ENCODE assay signal across 8 mouse cellular contexts in genomic region chr8:45975126-45975836, GRCm38 (mm10). TPM values are rescaled to one million over a fixed set of nuclear protein-coding genes. Genes with fewer than 3 reads are reported as not detected.
DNase-seq lines count a peak whose midpoint lies in the region; ATAC-seq and TF ChIP-seq lines count a peak whose summit lies in the region.

Gene 1700029J07Rik (minus strand): TSS chr8:45975252.
Gene Ufsp2 (plus strand): TSS chr8:45975528.

- H3K4me3 ChIP-seq in ES-Bruce4 (ENCODE audit: low read depth, low read length) = peak within 1 kb of the TSS; percentile 86
- H3K4me3 ChIP-seq in forebrain, embryonic 13.5 days = peak within 1 kb of the TSS; percentile 63
- peak within 1 kb of the TSS; percentile 70 for H3K4me3 ChIP-seq in liver, postnatal 0 days (ENCODE audit: low read depth, low read length)
- peak within 1 kb of the TSS; percentile 65 for H3K4me3 ChIP-seq in neural tube, embryonic 14.5 days (ENCODE audit: low read depth, low read length)

- peak within 1 kb of the TSS; percentile 50 for H3K9ac ChIP-seq in ES-Bruce4 (ENCODE audit: low read depth, poor library complexity, severe bottlenecking)
- peak within 1 kb of the TSS; percentile 72 for H3K9ac ChIP-seq in forebrain, embryonic 13.5 days
- H3K9ac ChIP-seq in liver, postnatal 0 days (replicated peaks) = peak within 1 kb of the TSS; percentile 69
- H3K9ac ChIP-seq in neural tube, embryonic 14.5 days (replicated peaks; ENCODE audit: low read depth, low read length) = peak within 1 kb of the TSS; percentile 35; the same call in 1 of the 2 replicates

- peak; percentile 98 to 99 for DNase-seq in heart, postnatal 10 days
- DNase-seq in large intestine, adult 2 months (ENCODE audit: low read depth, low spot score) = peak; percentile 96
- DNase-seq in liver, postnatal 0 days = peak; percentile 97
- DNase-seq in testis, postnatal 10 days (ENCODE audit: low spot score) = peak; percentile 98

- peak within 1 kb of the TSS; percentile 79 for H3K4me2 ChIP-seq in forebrain, embryonic 13.5 days
- H3K4me2 ChIP-seq in liver, postnatal 0 days (ENCODE audit: low read depth, low read length) = peak within 1 kb of the TSS; percentile 72
- peak within 1 kb of the TSS; percentile 87 for H3K4me2 ChIP-seq in neural tube, embryonic 14.5 days (ENCODE audit: low read depth, low read length)

- TF ChIP-seq CTCF in ES-Bruce4 (IDR thresholded peaks at IDR 0.05; ENCODE audit: low read depth, low read length) = no peak
- TF ChIP-seq CTCF in liver, postnatal 0 days (IDR thresholded peaks at IDR 0.05; ENCODE audit: low read depth) = peak; percentile 46

- H3K9me3 ChIP-seq in ES-Bruce4 (replicated peaks; ENCODE audit: control insufficient read depth, insufficient read depth, low read length, poor library complexity, severe bottlenecking) = peaks cover 30% of the 10 kb centered on the region
- H3K9me3 ChIP-seq in forebrain, embryonic 13.5 days (replicated peaks) = peaks cover 4% of the 10 kb centered on the region
- no peaks in the 10 kb centered on the region for H3K9me3 ChIP-seq in liver, postnatal 0 days (ENCODE audit: low read length)
- H3K9me3 ChIP-seq in neural tube, embryonic 14.5 days (ENCODE audit: control insufficient read depth, low read length) = no peaks in the 10 kb centered on the region

- no peak for TF ChIP-seq EP300 in ES-Bruce4 (IDR thresholded peaks at IDR 0.05; ENCODE audit: insufficient read depth, low read depth, low read length)
- no peak for TF ChIP-seq EP300 in liver, postnatal 0 days (IDR thresholded peaks at IDR 0.05; ENCODE audit: low read depth)

- no peaks in the 10 kb centered on the region for H3K4me1 ChIP-seq in ES-Bruce4 (ENCODE audit: control insufficient read depth, insufficient read depth, low read length)
- H3K4me1 ChIP-seq in forebrain, embryonic 13.5 days = peaks cover 16% of the 10 kb centered on the region
- peaks cover 9% of the 10 kb centered on the region for H3K4me1 ChIP-seq in liver, postnatal 0 days (ENCODE audit: insufficient read depth)
- peaks cover 11% of the 10 kb centered on the region for H3K4me1 ChIP-seq in neural tube, embryonic 14.5 days (ENCODE audit: control insufficient read depth, insufficient read depth, low read length)

- intact Hi-C loops in heart, postnatal 10 days (cut with DNase I) = no loop called here

- under 1% methylated on average over 57 of the region's 57 CpGs for WGBS in forebrain, embryonic 13.5 days
- under 1% methylated on average over 57 of the region's 57 CpGs for WGBS in large intestine, adult 2 months
- WGBS in liver, postnatal 0 days (ENCODE audit: insufficient replicate concordance) = under 1% methylated on average over 57 of the region's 57 CpGs
- under 1% methylated on average over 57 of the region's 57 CpGs for WGBS in neural tube, embryonic 14.5 days

- TF ChIP-seq POLR2A in ES-Bruce4 (IDR thresholded peaks at IDR 0.05; ENCODE audit: insufficient read depth, low read length) = peak; percentile 33

- no peaks in the 10 kb centered on the region for H3K27me3 ChIP-seq in ES-Bruce4 (ENCODE audit: control insufficient read depth, insufficient read depth, low read length, poor library complexity, severe bottlenecking)
- no peaks in the 10 kb centered on the region for H3K27me3 ChIP-seq in forebrain, embryonic 13.5 days
- no peaks in the 10 kb centered on the region for H3K27me3 ChIP-seq in liver, postnatal 0 days (ENCODE audit: insufficient read depth, low read length)
- no peaks in the 10 kb centered on the region for H3K27me3 ChIP-seq in neural tube, embryonic 14.5 days (ENCODE audit: control insufficient read depth, insufficient read depth, low read length)

- H3K36me3 ChIP-seq in ES-Bruce4 (ENCODE audit: control insufficient read depth, insufficient read depth, low read length, poor library complexity, severe bottlenecking) = peaks cover 3% of the 10 kb centered on the region
- H3K36me3 ChIP-seq in forebrain, embryonic 13.5 days (ENCODE audit: poor library complexity, severe bottlenecking) = peaks cover 14% of the 10 kb centered on the region
- H3K36me3 ChIP-seq in liver, postnatal 0 days (replicated peaks; ENCODE audit: insufficient read depth, low read length) = peaks cover 16% of the 10 kb centered on the region
- H3K36me3 ChIP-seq in neural tube, embryonic 14.5 days (ENCODE audit: control insufficient read depth, insufficient read depth, low read length) = no peaks in the 10 kb centered on the region

- H3K27ac ChIP-seq in ES-Bruce4 (ENCODE audit: insufficient read depth, low read length) = no peak within 1 kb of the TSS
- peak within 1 kb of the TSS; percentile 69 for H3K27ac ChIP-seq in forebrain, embryonic 13.5 days
- peak within 1 kb of the TSS; percentile 74 for H3K27ac ChIP-seq in liver, postnatal 0 days (ENCODE audit: low read depth)
- H3K27ac ChIP-seq in neural tube, embryonic 14.5 days (ENCODE audit: low read depth, low read length) = peak within 1 kb of the TSS; percentile 49; the same call in 1 of the 2 replicates

- ATAC-seq in cerebellum, adult (ENCODE audit: insufficient number of reproducible peaks, low FRiP score, low TSS enrichment) = peak; percentile 97
- peak; percentile 99 for ATAC-seq in forebrain, embryonic 13.5 days
- peak; percentile 98 for ATAC-seq in liver, postnatal 0 days
- ATAC-seq in neural tube, embryonic 14.5 days (ENCODE audit: low read depth) = peak; percentile 99

RNA-seq across cellular contexts. Expression of gene 1700029J07Rik, which starts in this region (rescaled TPM):
- polyA plus RNA-seq in ES-Bruce4 (2011; ENCODE audit: insufficient read depth, insufficient read length, low read depth, missing spikeins) = 3.6 and 4.8 TPM in 2 replicates
- polyA plus RNA-seq in forebrain, embryonic 13.5 days (2015; fragmentation: Nextera tagmentation; extraction: Ambion mirVana) = 2.9 and 3.9 TPM in 2 replicates
- under 1 TPM; 0.53 to 0.97 TPM for total RNA-seq in heart, postnatal 10 days (2021)
- polyA plus RNA-seq in large intestine, adult 2 months (2012; rRNA removed) = 0.14 and 0.16 TPM in 2 replicates
- 0.50 and 0.62 TPM in 2 replicates for polyA plus RNA-seq in liver, postnatal 0 days (2015; fragmentation: Nextera tagmentation; extraction: Ambion mirVana)
- polyA plus RNA-seq in neural tube, embryonic 14.5 days (2014; fragmentation: Nextera tagmentation; extraction: Ambion mirVana) = 5.2 and 7.0 TPM in 2 replicates

RNA-seq across cellular contexts. Expression of gene Ufsp2, which starts in this region (rescaled TPM):
- 49.2 and 62.4 TPM in 2 replicates for polyA plus RNA-seq in ES-Bruce4 (2011; ENCODE audit: insufficient read depth, insufficient read length, low read depth, missing spikeins)
- 66.3 and 68.9 TPM in 2 replicates for polyA plus RNA-seq in forebrain, embryonic 13.5 days (2015; fragmentation: Nextera tagmentation; extraction: Ambion mirVana)
- 10 to 100 TPM; 29.9 to 40.9 TPM for total RNA-seq in heart, postnatal 10 days (2021)
- 17.7 and 20.5 TPM in 2 replicates for polyA plus RNA-seq in large intestine, adult 2 months (2012; rRNA removed)
- 49.5 and 50.2 TPM in 2 replicates for polyA plus RNA-seq in liver, postnatal 0 days (2015; fragmentation: Nextera tagmentation; extraction: Ambion mirVana)
- polyA plus RNA-seq in neural tube, embryonic 14.5 days (2014; fragmentation: Nextera tagmentation; extraction: Ambion mirVana) = 69.6 and 72.6 TPM in 2 replicates
